Comparison of ENCODE assay signal across 9 mouse cellular contexts in the genomic region with DNA sequence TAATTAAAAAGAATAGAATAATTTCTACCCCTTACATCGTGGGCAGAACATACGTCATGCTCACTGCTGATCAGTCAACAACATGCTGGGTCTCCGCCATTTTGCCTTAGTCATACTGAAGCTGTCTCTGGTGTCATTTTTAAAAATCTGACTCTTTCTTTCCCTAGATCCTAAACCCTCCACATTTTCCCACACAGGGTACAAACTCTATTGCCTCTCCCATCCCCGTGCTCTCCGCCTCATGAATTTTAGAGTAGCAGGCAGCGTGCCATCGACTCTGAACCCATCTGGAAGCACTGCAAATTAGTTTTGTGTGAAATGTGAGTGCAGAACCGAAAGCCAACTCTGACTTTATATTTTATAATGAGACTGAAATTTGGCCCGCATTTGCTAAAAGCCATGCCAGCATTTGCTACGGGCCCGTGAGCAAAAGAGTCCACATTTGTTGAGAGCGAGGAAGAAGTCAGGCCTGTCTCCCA.
A peak's percentile ranks its signal among the peaks of the same experiment; 100 is the strongest.
DNase-seq lines count a peak whose midpoint lies in the region; ATAC-seq lines count a peak whose summit lies in the region.
"Had no signal": no experiment of that assay in that cellular context is flagged by ENCODE, and none has a peak within 500 bp of the region (broad histone marks: within the 10 kb centered on the region; RNA-seq: fewer than 3 reads in every experiment).

No protein-coding gene starts in this region.

- H3K4me1 ChIP-seq in forebrain, embryonic 14.5 days (ENCODE audit: control insufficient read depth, insufficient read depth, low read length), result peaks cover 13% of the 10 kb centered on the region; the same call in 1 of the 2 replicates
- no peaks in the 10 kb centered on the region for H3K4me1 ChIP-seq in forebrain, embryonic 11.5 days (replicated peaks; ENCODE audit: control insufficient read depth, insufficient read depth, low read length)
- H3K4me1 ChIP-seq in embryonic facial prominence, embryonic 14.5 days (ENCODE audit: control insufficient read depth, insufficient read depth, low read length), result peaks cover 21% of the 10 kb centered on the region
- H3K4me1 ChIP-seq in kidney, embryonic 15.5 days, result peaks cover 20% of the 10 kb centered on the region

- peak; percentile 95 for DNase-seq in forebrain, embryonic 14.5 days (ENCODE audit: low spot score)
- no peak for DNase-seq in forebrain, embryonic 11.5 days (ENCODE audit: low spot score)
- peak; percentile 77 for DNase-seq in Muller cell, postnatal 12 days (ENCODE audit: inconsistent ontology term)
- peak; percentile 89 for DNase-seq in embryonic facial prominence, embryonic 14.5 days (ENCODE audit: low spot score)
- peak; percentile 87 for DNase-seq in left cerebral cortex, postnatal 4 days
- DNase-seq in spleen, adult 18-20 months, result no peak

- no peak overlapping the region for H3K4me3 ChIP-seq in forebrain, embryonic 14.5 days (ENCODE audit: low read depth, low read length)
- H3K4me3 ChIP-seq in forebrain, embryonic 11.5 days (ENCODE audit: low read depth, low read length), result no peak overlapping the region
- H3K4me3 ChIP-seq in embryonic facial prominence, embryonic 14.5 days (ENCODE audit: low read depth, low read length), result no peak overlapping the region
- H3K4me3 ChIP-seq in kidney, embryonic 15.5 days (replicated peaks), result no peak overlapping the region
- H3K4me3 ChIP-seq: myocyte had no signal

- H3K9me3 ChIP-seq in forebrain, embryonic 14.5 days (replicated peaks; ENCODE audit: control insufficient read depth, low read length), result no peaks in the 10 kb centered on the region
- H3K9me3 ChIP-seq in forebrain, embryonic 11.5 days (ENCODE audit: control insufficient read depth, low read length), result no peaks in the 10 kb centered on the region
- H3K9me3 ChIP-seq in embryonic facial prominence, embryonic 14.5 days (ENCODE audit: control insufficient read depth, low read length), result no peaks in the 10 kb centered on the region
- H3K9me3 ChIP-seq in kidney, embryonic 15.5 days (replicated peaks), result no peaks in the 10 kb centered on the region

- 42% methylated on average over 12 of the region's 12 CpGs for WGBS in forebrain, embryonic 14.5 days
- 90% methylated on average over 12 of the region's 12 CpGs for WGBS in forebrain, embryonic 11.5 days
- 47% methylated on average over 12 of the region's 12 CpGs for WGBS in embryonic facial prominence, embryonic 14.5 days
- 61% methylated on average over 12 of the region's 12 CpGs for WGBS in kidney, embryonic 15.5 days

- no peak overlapping the region; the same call in 1 of the 2 replicates for H3K27ac ChIP-seq in forebrain, embryonic 14.5 days (ENCODE audit: low read depth, low read length)
- H3K27ac ChIP-seq in forebrain, embryonic 11.5 days (ENCODE audit: low read depth, low read length), result no peak overlapping the region
- 0 out of 2 replicates have a peak overlapping the region, but pooled peaks have one; percentile 10 for H3K27ac ChIP-seq in embryonic facial prominence, embryonic 14.5 days (replicated peaks; ENCODE audit: low read depth, low read length)
- 0 out of 2 replicates have a peak overlapping the region, but pooled peaks have one; percentile 18 for H3K27ac ChIP-seq in kidney, embryonic 15.5 days

- H3K9ac ChIP-seq in forebrain, embryonic 14.5 days (ENCODE audit: low read length), result no peak overlapping the region
- H3K9ac ChIP-seq in forebrain, embryonic 11.5 days (ENCODE audit: low read length), result no peak overlapping the region
- no peak overlapping the region for H3K9ac ChIP-seq in embryonic facial prominence, embryonic 14.5 days (ENCODE audit: low read depth, low read length)
- H3K9ac ChIP-seq in kidney, embryonic 15.5 days, result no peak overlapping the region

- H3K36me3 ChIP-seq in forebrain, embryonic 14.5 days (ENCODE audit: control insufficient read depth, insufficient read depth, low read length), result no peaks in the 10 kb centered on the region
- no peaks in the 10 kb centered on the region for H3K36me3 ChIP-seq in forebrain, embryonic 11.5 days (ENCODE audit: control insufficient read depth, insufficient read depth, low read length)
- H3K36me3 ChIP-seq in embryonic facial prominence, embryonic 14.5 days (ENCODE audit: control insufficient read depth, insufficient read depth, low read length), result no peaks in the 10 kb centered on the region
- no peaks in the 10 kb centered on the region for H3K36me3 ChIP-seq in kidney, embryonic 15.5 days

- H3K4me2 ChIP-seq in forebrain, embryonic 14.5 days (ENCODE audit: low read length), result no peak overlapping the region
- no peak overlapping the region for H3K4me2 ChIP-seq in forebrain, embryonic 11.5 days (ENCODE audit: low read depth, low read length, severe bottlenecking)
- H3K4me2 ChIP-seq in embryonic facial prominence, embryonic 14.5 days (ENCODE audit: low read depth, low read length), result no peak overlapping the region
- H3K4me2 ChIP-seq in kidney, embryonic 15.5 days, result no peak overlapping the region

- H3K27me3 ChIP-seq in forebrain, embryonic 14.5 days (replicated peaks; ENCODE audit: control insufficient read depth, insufficient read depth, low read length), result no peaks in the 10 kb centered on the region
- H3K27me3 ChIP-seq in forebrain, embryonic 11.5 days (ENCODE audit: control insufficient read depth, insufficient read depth, low read length), result no peaks in the 10 kb centered on the region
- no peaks in the 10 kb centered on the region for H3K27me3 ChIP-seq in embryonic facial prominence, embryonic 14.5 days (replicated peaks; ENCODE audit: control insufficient read depth, insufficient read depth, low read length)
- no peaks in the 10 kb centered on the region for H3K27me3 ChIP-seq in kidney, embryonic 15.5 days

- intact Hi-C loops in left cerebral cortex, postnatal 4 days (cut with DNase I), result no loop called here

- ATAC-seq in forebrain, embryonic 14.5 days, result peak; percentile 83
- ATAC-seq in forebrain, embryonic 11.5 days (replicated peaks; ENCODE audit: low FRiP score), result no peak
- ATAC-seq in embryonic facial prominence, embryonic 14.5 days (ENCODE audit: low read depth), result peak; percentile 61
- ATAC-seq in kidney, embryonic 15.5 days (replicated peaks; ENCODE audit: low FRiP score), result peak; percentile 57; the same call in 1 of the 2 replicates
- no peak for ATAC-seq in monocyte, adult 5-6 weeks (replicated peaks; ENCODE audit: insufficient number of reproducible peaks, low FRiP score, low TSS enrichment, poor library complexity, severe bottlenecking)

Comparison
In these comparisons a context has a peak if more than half of its experiments do, and no peak if none do; other contexts are left out.
1. ATAC-seq: peak in forebrain, embryonic 14.5 days (single experiment), embryonic facial prominence, embryonic 14.5 days (single experiment) and kidney, embryonic 15.5 days (single experiment); none in forebrain, embryonic 11.5 days (single experiment) and monocyte, adult 5-6 weeks (single experiment).
2. DNase-seq: peak in forebrain, embryonic 14.5 days (single experiment), Muller cell, postnatal 12 days (single experiment), embryonic facial prominence, embryonic 14.5 days (single experiment) and left cerebral cortex, postnatal 4 days (single experiment); none in forebrain, embryonic 11.5 days (single experiment) and spleen, adult 18-20 months (0 of 2).
3. H3K27ac ChIP-seq: peak in embryonic facial prominence, embryonic 14.5 days (single experiment) and kidney, embryonic 15.5 days (single experiment); none in forebrain, embryonic 14.5 days (single experiment) and forebrain, embryonic 11.5 days (single experiment).